Mouse (Mus musculus): Measurements from ENCODE around the gene Ntrk2.

GRCm38 (mm10) chr13:58921705-58922104 is 115.3 kb downstream of the Ntrk2 start:
- TF ChIP-seq CTCF (IDR thresholded peaks at IDR 0.05; ENCODE audit: control insufficient read depth, insufficient read depth, low read length) (no peak), POLR2A (IDR thresholded peaks at IDR 0.05; ENCODE audit: borderline replicate concordance, control insufficient read depth, low read depth, low read length) (no peak)
